Mouse (Mus musculus): Measurements from ENCODE around the gene Dennd4a.

DNA sequence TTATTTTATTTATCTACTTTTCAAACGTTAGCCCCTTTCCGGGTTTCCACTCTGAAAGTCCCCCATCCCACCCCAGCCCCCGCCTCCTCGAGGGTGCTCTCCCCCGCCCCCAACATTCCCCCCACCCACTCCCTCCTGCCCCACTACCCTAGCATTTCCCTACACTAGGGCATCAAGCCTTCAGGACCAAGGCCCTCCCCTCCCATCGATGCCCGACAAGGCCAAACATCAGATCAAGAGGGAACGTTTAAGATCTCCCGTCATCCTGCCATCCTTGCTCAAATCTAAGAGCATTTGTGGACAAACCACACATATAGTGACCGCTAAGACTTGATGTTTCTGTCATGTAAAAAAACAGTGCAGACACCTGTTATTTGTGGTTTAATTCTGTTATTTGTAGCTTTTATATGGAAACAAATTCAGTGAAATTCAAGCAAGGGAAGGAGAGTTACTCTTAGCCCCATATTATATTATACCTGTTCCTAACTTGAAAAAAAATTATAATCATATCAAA lies 21.2 kb upstream of the Dennd4a start:
- no peak for TF ChIP-seq CTCF (IDR thresholded peaks at IDR 0.05; ENCODE audit: low read depth)
- TF ChIP-seq EP300 (optimal IDR thresholded peaks at IDR 0.05), result no peak

Measured in stomach, postnatal 0 days (tissue).